Mouse (Mus musculus) neural tube, embryonic 14.5 days (tissue): Measurements from ENCODE around the gene Cd101. TPM values are rescaled to one million over a fixed set of nuclear protein-coding genes. Genes with fewer than 3 reads are reported as not detected.

Experiments used
- ATAC-seq: fragments of 200-750 bp; cut with Nextera tagmentation; 2 replicates; pipeline ENCODE4 v1.8.0; 2017; ENCODE audit warnings: low read depth, mild to moderate bottlenecking, moderate TSS enrichment, moderate library complexity
- H3K27ac ChIP-seq: fragments of 300-500 bp; sonication (generic); 2 replicates; pipeline ENCODE4 v1.5.1; 2014; ENCODE audit warnings: low read depth, mild to moderate bottlenecking, control low read depth, low read length, moderate library complexity, mixed read lengths
- H3K27me3 ChIP-seq: fragments of 300-500 bp; sonication (generic); 2 replicates; pipeline ENCODE4 v1.6.1; 2014; ENCODE audit warnings: low read length; ENCODE audit not compliant: control insufficient read depth, insufficient read depth
- H3K36me3 ChIP-seq: fragments of 300-500 bp; sonication (generic); 2 replicates; pipeline ENCODE4 v1.6.1; 2014; ENCODE audit warnings: low read length, mixed read lengths; ENCODE audit not compliant: control insufficient read depth, insufficient read depth
- H3K4me1 ChIP-seq: fragments of 300-500 bp; sonication (generic); 2 replicates; pipeline ENCODE4 v1.6.1; 2014; ENCODE audit warnings: low read length; ENCODE audit not compliant: control insufficient read depth, insufficient read depth
- H3K4me2 ChIP-seq: fragments of 300-500 bp; sonication (generic); 2 replicates; pipeline ENCODE4 v1.6.1; 2014; ENCODE audit warnings: mild to moderate bottlenecking, low read depth, low read length, control low read depth
- H3K4me3 ChIP-seq: fragments of 300-500 bp; sonication (generic); 2 replicates; pipeline ENCODE4 v1.5.1; 2014; ENCODE audit warnings: low read depth, low read length, control low read depth, mixed read lengths
- H3K9ac ChIP-seq: fragments of 300-500 bp; sonication (generic); replicated peaks from 2 replicates; pipeline ENCODE4 v1.6.1; 2014; ENCODE audit warnings: low read depth, mild to moderate bottlenecking, control low read depth, low read length, mixed read lengths
- H3K9me3 ChIP-seq: fragments of 300-500 bp; sonication (generic); 2 replicates; pipeline ENCODE4 v1.6.1; 2016; ENCODE audit warnings: low read length; ENCODE audit not compliant: control insufficient read depth
- WGBS: fragments of 180-500 bp; shearing (Covaris S2); extraction: QIAGEN DNeasy Blood & Tissue Kit; methylation state at CpG from one replicate; pipeline ENCODE4 v1.1.7; 2014; 5-methylcytosine and 5-hydroxymethylcytosine counted together
- polyA plus RNA-seq: library from polyadenylated mRNA; unstranded; fragments of >200 nt; fragmentation: Nextera tagmentation; extraction: Ambion mirVana; gene quantifications from 2 replicates; pipeline ENCODE4 v1.2.1, GENCODE M21; 2014

The Cd101 gene
- polyA plus RNA-seq, 1 experiment from 2014 or later: 0.09 TPM

DNA sequence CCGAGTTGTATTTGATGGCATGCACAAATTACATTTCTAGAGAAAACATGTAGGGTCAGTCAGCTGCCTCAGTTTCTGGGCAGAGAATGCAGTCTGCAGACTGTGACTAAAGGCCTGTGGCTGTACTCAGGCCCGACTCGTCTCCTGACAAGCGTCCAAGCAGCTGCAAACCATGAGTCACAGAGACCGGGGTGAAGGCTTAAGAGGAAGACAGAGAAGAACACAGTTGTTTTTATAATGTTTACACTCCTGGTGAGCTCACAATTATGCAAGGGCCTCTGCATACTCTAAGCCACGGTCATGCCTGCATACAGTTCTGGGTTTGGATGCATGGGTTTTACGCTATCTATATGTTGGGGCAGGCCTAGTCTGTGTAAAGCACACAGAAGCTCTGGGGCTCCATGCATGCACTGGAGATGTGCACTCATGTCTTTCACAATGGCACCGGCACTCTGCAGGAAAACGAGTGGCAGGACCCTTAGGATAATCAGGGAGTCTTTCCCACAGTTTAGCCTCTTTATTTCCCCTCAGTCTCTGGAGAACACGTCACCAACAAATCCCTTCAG, 41.0 kb upstream of the Cd101 start:
- WGBS: 54% methylated on average over 10 of the region's 10 CpGs
- Histone ChIP-seq H3K4me1 (no peaks in the 10 kb centered on the region), H3K36me3 (no peaks in the 10 kb centered on the region), H3K4me2 (no peak overlapping the region), H3K27me3 (no peaks in the 10 kb centered on the region), H3K4me3 (no peak overlapping the region), H3K9ac (no peak overlapping the region), H3K9me3 (no peaks in the 10 kb centered on the region), H3K27ac (no peak overlapping the region)
- no peak for ATAC-seq

DNA sequence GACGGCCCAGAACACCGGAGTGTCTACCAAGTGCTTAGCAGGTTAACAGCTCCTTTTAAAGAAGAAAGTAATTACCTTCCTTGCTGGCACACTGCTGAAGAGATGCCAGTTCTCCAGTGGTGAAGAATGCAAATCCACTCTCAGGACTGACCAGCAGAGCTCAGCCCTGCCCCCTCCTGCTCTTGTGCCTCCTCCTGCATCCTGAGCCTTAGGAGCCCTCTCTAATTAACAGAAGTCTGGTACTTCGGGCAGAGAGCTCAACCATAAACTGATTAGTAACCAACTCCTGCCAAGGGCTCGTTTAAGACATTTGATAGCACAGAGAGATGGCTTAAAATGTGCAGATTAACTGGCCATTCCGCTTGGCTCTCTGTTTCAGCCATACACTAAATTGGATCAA, 39.3 kb upstream of the Cd101 start:
- no peaks in the 10 kb centered on the region for H3K36me3 ChIP-seq
- H3K9me3 ChIP-seq: no peaks in the 10 kb centered on the region
- ATAC-seq: no peak
- H3K4me3 ChIP-seq: no peak overlapping the region
- H3K4me2 ChIP-seq: no peak overlapping the region
- H3K9ac ChIP-seq: no peak overlapping the region
- 22% methylated on average over 5 of the region's 5 CpGs for WGBS
- H3K27me3 ChIP-seq: no peaks in the 10 kb centered on the region
- no peak overlapping the region for H3K27ac ChIP-seq
- H3K4me1 ChIP-seq: no peaks in the 10 kb centered on the region

DNA sequence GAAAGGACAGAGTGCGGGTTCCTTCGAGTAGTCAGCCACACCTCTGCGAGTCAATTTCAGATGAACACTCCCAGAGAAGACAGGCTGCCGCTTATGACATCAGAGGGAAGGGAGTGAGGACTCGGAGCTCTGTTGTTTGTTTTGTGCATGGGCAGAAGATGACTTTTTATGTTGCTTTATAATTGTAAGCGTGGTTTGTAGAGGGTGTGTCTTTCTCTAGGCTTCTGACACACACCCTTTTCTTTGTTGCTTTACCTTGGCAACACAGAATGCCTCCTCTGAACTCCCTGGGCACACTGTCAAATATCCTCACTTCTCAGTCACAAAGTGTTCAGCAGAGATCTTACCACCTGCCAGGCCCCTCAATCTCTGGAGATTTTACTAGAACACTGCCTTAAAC, 36.8 kb upstream of the Cd101 start:
- no peak overlapping the region for H3K27ac ChIP-seq
- no peak overlapping the region for H3K4me3 ChIP-seq
- no peak overlapping the region for H3K9ac ChIP-seq
- no peaks in the 10 kb centered on the region for H3K4me1 ChIP-seq
- 84% methylated on average over 6 of the region's 6 CpGs for WGBS
- no peak overlapping the region for H3K4me2 ChIP-seq
- no peaks in the 10 kb centered on the region for H3K9me3 ChIP-seq
- ATAC-seq: no peak
- no peaks in the 10 kb centered on the region for H3K27me3 ChIP-seq
- no peaks in the 10 kb centered on the region for H3K36me3 ChIP-seq

DNA sequence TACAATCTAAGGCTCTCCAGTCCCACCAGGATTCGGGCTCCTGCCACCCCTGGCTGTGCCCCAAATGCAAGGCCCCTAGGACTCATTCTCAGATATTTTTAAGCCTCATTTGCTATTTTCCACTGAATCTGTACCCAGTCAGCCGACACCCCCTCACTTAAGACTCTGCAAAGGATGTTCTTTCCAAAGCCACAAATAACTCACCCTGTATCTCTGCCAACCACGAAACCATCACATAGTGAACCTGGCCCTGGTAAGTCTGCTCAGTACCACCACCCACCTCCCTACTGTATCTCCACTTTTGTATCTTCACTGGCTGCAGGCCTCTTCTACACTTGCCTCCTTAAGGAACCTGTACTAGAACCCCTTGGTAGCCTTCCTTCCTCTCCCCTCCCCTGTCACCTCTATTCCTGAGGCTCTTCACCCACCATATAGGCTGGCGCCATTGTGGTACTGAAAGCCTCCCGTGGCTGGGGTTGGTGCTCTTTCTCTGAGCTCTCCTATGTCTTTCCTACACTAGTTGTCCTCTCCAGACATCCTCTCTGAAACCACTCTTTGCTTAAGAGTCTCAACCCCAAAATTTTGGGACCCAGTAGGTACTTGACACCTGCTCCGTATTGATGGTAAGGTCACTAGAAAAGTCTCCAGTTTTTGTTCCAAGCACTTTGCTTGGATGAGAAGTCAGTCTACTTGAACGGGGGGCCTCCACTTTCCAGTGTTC, 32.7 kb upstream of the Cd101 start:
- Histone ChIP-seq H3K27ac (no peak overlapping the region), H3K4me1 (no peaks in the 10 kb centered on the region), H3K9ac (no peak overlapping the region), H3K9me3 (no peaks in the 10 kb centered on the region), H3K4me3 (no peak overlapping the region), H3K27me3 (no peaks in the 10 kb centered on the region), H3K4me2 (no peak overlapping the region), H3K36me3 (no peaks in the 10 kb centered on the region)
- 93% methylated on average over 7 of the region's 7 CpGs for WGBS
- ATAC-seq: no peak

DNA sequence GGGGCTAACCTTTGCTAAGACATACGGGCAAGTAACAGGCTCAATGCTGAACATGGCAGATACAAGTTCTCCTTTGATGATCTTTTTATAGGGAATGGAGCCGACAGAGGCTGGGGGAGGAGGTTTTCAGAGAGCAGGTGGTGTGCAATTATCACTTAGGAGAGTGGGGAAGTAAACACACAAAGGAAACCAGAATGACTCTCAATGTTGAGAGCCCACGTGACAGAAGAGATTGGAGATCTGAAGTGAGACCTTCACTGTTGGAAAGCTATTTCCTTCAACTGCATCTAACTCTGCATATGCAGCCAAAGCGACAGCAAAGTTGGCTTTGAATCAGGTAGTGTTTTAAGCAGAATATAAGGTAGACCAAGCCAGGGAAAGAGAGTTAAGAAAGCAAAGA, 29.9 kb upstream of the Cd101 start:
- ATAC-seq: no peak
- 81% methylated on average over 4 of the region's 4 CpGs for WGBS

DNA sequence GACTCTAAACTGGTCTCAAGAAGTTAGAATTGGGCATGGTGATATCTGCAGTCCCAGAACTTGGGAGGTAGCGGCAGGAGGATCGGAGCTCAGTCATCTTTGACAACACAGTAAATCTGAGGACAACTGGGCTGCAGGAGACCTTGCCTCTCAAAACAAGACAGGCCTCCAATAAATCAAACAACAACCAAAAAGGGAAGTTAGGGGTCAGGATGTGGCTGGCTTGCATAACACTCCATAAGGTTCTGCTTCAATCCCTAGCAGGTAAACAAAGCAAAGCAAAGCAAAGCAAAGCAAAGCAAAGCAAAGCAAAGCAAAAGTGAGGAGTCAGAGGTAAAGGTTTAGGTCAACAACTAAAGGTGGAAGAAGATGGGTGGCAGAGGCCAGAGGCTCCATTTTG, 28.8 kb upstream of the Cd101 start:
- H3K4me2 ChIP-seq: no peak overlapping the region
- no peak overlapping the region for H3K4me3 ChIP-seq
- H3K4me1 ChIP-seq: no peaks in the 10 kb centered on the region
- H3K27ac ChIP-seq: no peak overlapping the region
- no peaks in the 10 kb centered on the region for H3K36me3 ChIP-seq
- H3K27me3 ChIP-seq: no peaks in the 10 kb centered on the region
- no peak for ATAC-seq
- WGBS: 76% methylated on average over 2 of the region's 2 CpGs
- no peak overlapping the region for H3K9ac ChIP-seq
- no peaks in the 10 kb centered on the region for H3K9me3 ChIP-seq

More for the DNA sequence above, 29.9 kb upstream of the Cd101 start:
- Histone ChIP-seq H3K36me3 (no peaks in the 10 kb centered on the region), H3K27ac (no peak overlapping the region), H3K4me2 (no peak overlapping the region), H3K9ac (no peak overlapping the region), H3K27me3 (no peaks in the 10 kb centered on the region), H3K4me1 (no peaks in the 10 kb centered on the region), H3K9me3 (no peaks in the 10 kb centered on the region), H3K4me3 (no peak overlapping the region)

DNA sequence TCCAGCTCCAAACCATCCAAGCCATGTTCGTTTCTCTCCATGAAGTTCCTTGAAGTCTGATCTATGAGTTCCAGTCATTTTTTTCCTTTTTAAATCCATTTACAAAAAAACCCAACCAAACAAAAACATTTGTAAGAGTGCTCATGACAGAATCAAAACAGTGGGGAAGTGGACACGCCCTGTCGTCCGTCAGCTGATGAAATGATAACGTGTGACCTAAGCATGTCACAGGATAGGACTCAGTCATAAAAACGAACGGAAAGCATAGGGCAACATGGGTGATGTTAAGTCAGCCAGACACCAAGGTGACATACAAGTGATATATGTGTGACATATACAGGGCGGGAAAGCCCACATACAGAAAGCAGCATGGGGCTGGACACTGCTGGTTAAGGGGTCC, 25.9 kb upstream of the Cd101 start:
- no peak overlapping the region for H3K9ac ChIP-seq
- no peaks in the 10 kb centered on the region for H3K4me1 ChIP-seq
- no peak overlapping the region for H3K27ac ChIP-seq
- H3K36me3 ChIP-seq: no peaks in the 10 kb centered on the region
- WGBS: 87% methylated on average over 8 of the region's 8 CpGs
- no peaks in the 10 kb centered on the region for H3K27me3 ChIP-seq
- ATAC-seq: no peak
- H3K9me3 ChIP-seq: no peaks in the 10 kb centered on the region
- no peak overlapping the region for H3K4me2 ChIP-seq
- no peak overlapping the region for H3K4me3 ChIP-seq

DNA sequence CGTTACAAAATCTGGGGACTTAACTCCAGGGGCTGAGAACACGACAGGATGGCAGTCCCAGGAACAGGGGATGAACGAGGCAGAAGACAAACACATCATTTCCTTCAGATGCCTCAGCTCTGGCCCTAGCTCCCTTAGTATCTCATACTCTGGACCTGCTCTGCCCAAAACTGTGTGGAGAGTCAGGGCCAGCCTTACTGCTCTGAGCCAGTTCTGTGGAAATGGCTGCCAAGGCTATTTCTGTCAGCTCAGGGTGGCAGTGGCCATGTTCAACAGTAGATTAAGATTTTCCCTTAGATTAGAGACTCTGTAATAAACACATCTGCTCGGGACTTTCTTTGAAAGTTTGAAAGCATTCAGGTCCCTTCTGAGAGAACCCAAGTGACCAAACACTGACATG, 22.2 kb upstream of the Cd101 start:
- no peaks in the 10 kb centered on the region for H3K36me3 ChIP-seq
- no peak overlapping the region for H3K9ac ChIP-seq
- no peaks in the 10 kb centered on the region for H3K4me1 ChIP-seq
- 80% methylated on average over 4 of the region's 4 CpGs for WGBS
- no peak overlapping the region for H3K27ac ChIP-seq
- ATAC-seq: no peak
- H3K4me2 ChIP-seq: no peak overlapping the region
- no peaks in the 10 kb centered on the region for H3K9me3 ChIP-seq
- H3K27me3 ChIP-seq: no peaks in the 10 kb centered on the region
- no peak overlapping the region for H3K4me3 ChIP-seq

DNA sequence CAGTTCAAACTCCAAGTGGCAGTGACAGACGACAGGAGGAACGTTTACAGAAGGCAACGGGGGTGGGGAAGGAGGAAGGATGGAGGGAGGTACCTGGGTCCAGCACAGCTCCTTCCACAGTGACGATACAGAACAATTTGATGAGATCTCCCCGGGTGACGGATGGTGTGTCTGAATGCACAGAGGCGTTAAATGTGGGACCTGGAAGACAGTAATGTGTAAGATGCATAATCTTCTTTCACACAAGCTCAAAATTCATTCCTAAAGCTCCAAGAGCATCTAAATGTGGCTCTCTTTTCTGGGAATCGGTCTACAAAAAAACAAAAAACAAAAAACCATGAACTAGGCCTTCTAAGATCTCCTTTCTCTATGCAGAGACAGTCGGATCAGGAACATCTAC, 20.6 kb upstream of the Cd101 start:
- H3K4me3 ChIP-seq: no peak overlapping the region

More for the DNA sequence above, 20.6 kb upstream of the Cd101 start:
- WGBS: 84% methylated on average over 9 of the region's 9 CpGs
- H3K36me3 ChIP-seq: no peaks in the 10 kb centered on the region
- H3K9me3 ChIP-seq: no peaks in the 10 kb centered on the region
- no peak for ATAC-seq
- no peak overlapping the region for H3K27ac ChIP-seq
- H3K27me3 ChIP-seq: no peaks in the 10 kb centered on the region
- no peaks in the 10 kb centered on the region for H3K4me1 ChIP-seq
- H3K9ac ChIP-seq: no peak overlapping the region
- no peak overlapping the region for H3K4me2 ChIP-seq
